Mouse (Mus musculus) embryonic facial prominence, embryonic 13.5 days (tissue): ENCODE measurements at regions not wholly inside any gene's neighbourhood (a gene's known extent, or its start where the extent isn't known, plus 50 kb on each side); places are given as distances from the start of the nearest gene placed in this dataset.

Experiments
- ATAC-seq: fragments of 200-750 bp; cut with Nextera tagmentation; 2 replicates; pipeline ENCODE4 v1.8.0; 2017; ENCODE audit warnings: low read depth; ENCODE audit not compliant: insufficient number of reproducible peaks, insufficient read depth, low FRiP score, low TSS enrichment
- H3K27ac ChIP-seq: fragments of 300-500 bp; sonication (generic); 2 replicates; pipeline ENCODE4 v1.5.1; 2015; ENCODE audit warnings: moderate library complexity, mild to moderate bottlenecking, inconsistent platforms
- H3K27me3 ChIP-seq: fragments of 300-500 bp; sonication (generic); 2 replicates; pipeline ENCODE4 v1.6.1; 2015; ENCODE audit warnings: mild to moderate bottlenecking, inconsistent platforms
- H3K36me3 ChIP-seq: fragments of 300-500 bp; sonication (generic); 2 replicates; pipeline ENCODE4 v1.6.1; 2015; ENCODE audit warnings: mild to moderate bottlenecking, inconsistent platforms
- H3K4me1 ChIP-seq: fragments of 300-500 bp; sonication (generic); 2 replicates; pipeline ENCODE4 v1.6.1; 2015; ENCODE audit warnings: inconsistent platforms
- H3K4me2 ChIP-seq: fragments of 300-500 bp; sonication (generic); 2 replicates; pipeline ENCODE4 v1.6.1; 2015; ENCODE audit warnings: moderate library complexity, mild to moderate bottlenecking, inconsistent platforms
- H3K4me3 ChIP-seq: fragments of 300-500 bp; sonication (generic); 2 replicates; pipeline ENCODE4 v1.5.1; 2015; ENCODE audit warnings: mild to moderate bottlenecking, inconsistent platforms
- H3K9ac ChIP-seq: fragments of 300-500 bp; sonication (generic); 2 replicates; pipeline ENCODE4 v1.6.1; 2015; ENCODE audit warnings: mild to moderate bottlenecking, inconsistent platforms
- H3K9me3 ChIP-seq: fragments of 300-500 bp; sonication (generic); 2 replicates; pipeline ENCODE4 v1.6.1; 2016; ENCODE audit warnings: inconsistent platforms
- WGBS: fragments of 180-500 bp; shearing (Covaris S2); methylation state at CpG from one replicate; pipeline ENCODE4 v1.1.7; 2015; ENCODE audit warnings: mixed read lengths; 5-methylcytosine and 5-hydroxymethylcytosine counted together

GRCm38 (mm10) chr4:105307356-105307755 is 150.2 kb downstream of the Plpp3 start:
- no peak for ATAC-seq
- no peak overlapping the region for H3K4me2 ChIP-seq
- WGBS = 74% methylated on average over 4 of the region's 4 CpGs

GRCm38 (mm10) chr4:105307905-105308304 is 150.8 kb downstream of the Plpp3 start:
- 84% methylated on average over 5 of the region's 5 CpGs for WGBS
- no peak overlapping the region for H3K9ac ChIP-seq
- H3K4me1 ChIP-seq = 0 out of 2 replicates have a peak, but pooled peaks cover 3% of the 10 kb centered on the region
- H3K36me3 ChIP-seq = no peaks in the 10 kb centered on the region
- no peak overlapping the region for H3K4me2 ChIP-seq
- H3K9me3 ChIP-seq = no peaks in the 10 kb centered on the region
- no peak for ATAC-seq
- H3K4me3 ChIP-seq = no peak overlapping the region
- H3K27me3 ChIP-seq = no peaks in the 10 kb centered on the region
- H3K27ac ChIP-seq = no peak overlapping the region

More at GRCm38 (mm10) chr4:105307356-105307755, 150.2 kb downstream of the Plpp3 start:
- Histone ChIP-seq H3K27ac (no peak overlapping the region), H3K9ac (no peak overlapping the region), H3K4me1 (0 out of 2 replicates have a peak, but pooled peaks cover under 1% of the 10 kb centered on the region), H3K4me3 (no peak overlapping the region), H3K27me3 (no peaks in the 10 kb centered on the region), H3K36me3 (no peaks in the 10 kb centered on the region), H3K9me3 (no peaks in the 10 kb centered on the region)

GRCm38 (mm10) chr4:105308971-105309488 is 151.9 kb downstream of the Plpp3 start:
- no peak overlapping the region for H3K9ac ChIP-seq
- H3K27ac ChIP-seq = no peak overlapping the region
- H3K36me3 ChIP-seq = no peaks in the 10 kb centered on the region
- H3K4me2 ChIP-seq = no peak overlapping the region
- no peaks in the 10 kb centered on the region for H3K9me3 ChIP-seq
- 0 out of 2 replicates have a peak, but pooled peaks cover 3% of the 10 kb centered on the region for H3K4me1 ChIP-seq
- no peaks in the 10 kb centered on the region for H3K27me3 ChIP-seq
- no peak overlapping the region for H3K4me3 ChIP-seq
- 88% methylated on average over 5 of the region's 5 CpGs for WGBS
- no peak for ATAC-seq

- no peak overlapping the region for H3K4me2 ChIP-seq
- no peaks in the 10 kb centered on the region for H3K36me3 ChIP-seq
- no peaks in the 10 kb centered on the region for H3K27me3 ChIP-seq
- H3K27ac ChIP-seq = no peak overlapping the region
- ATAC-seq = no peak
- H3K4me3 ChIP-seq = no peak overlapping the region
- no peak overlapping the region for H3K9ac ChIP-seq
- 42% methylated on average over 7 of the region's 7 CpGs for WGBS
- H3K9me3 ChIP-seq = no peaks in the 10 kb centered on the region
- 0 out of 2 replicates have a peak, but pooled peaks cover 3% of the 10 kb centered on the region for H3K4me1 ChIP-seq
These were observed 155.5 kb downstream of the Plpp3 start for GRCm38 (mm10) chr4:105312643-105313042.

GRCm38 (mm10) chr4:105313151-105313818 is 156.1 kb downstream of the Plpp3 start:
- WGBS = 80% methylated on average over 10 of the region's 10 CpGs
- Histone ChIP-seq H3K4me3 (no peak overlapping the region), H3K4me1 (0 out of 2 replicates have a peak, but pooled peaks cover 3% of the 10 kb centered on the region), H3K4me2 (no peak overlapping the region), H3K9me3 (no peaks in the 10 kb centered on the region), H3K9ac (no peak overlapping the region), H3K27ac (no peak overlapping the region), H3K27me3 (no peaks in the 10 kb centered on the region), H3K36me3 (no peaks in the 10 kb centered on the region)
- no peak for ATAC-seq

- Histone ChIP-seq H3K27ac (no peak overlapping the region), H3K27me3 (no peaks in the 10 kb centered on the region), H3K9ac (no peak overlapping the region), H3K4me2 (no peak overlapping the region), H3K4me3 (no peak overlapping the region), H3K9me3 (no peaks in the 10 kb centered on the region), H3K4me1 (0 out of 2 replicates have a peak, but pooled peaks cover 3% of the 10 kb centered on the region), H3K36me3 (no peaks in the 10 kb centered on the region)
- no peak for ATAC-seq
- 55% methylated on average over 5 of the region's 5 CpGs for WGBS
These were observed 157.9 kb downstream of the Plpp3 start for GRCm38 (mm10) chr4:105315095-105315494.

- no peaks in the 10 kb centered on the region for H3K36me3 ChIP-seq
- H3K9ac ChIP-seq = no peak overlapping the region
- 72% methylated on average over 12 of the region's 12 CpGs for WGBS
- H3K9me3 ChIP-seq = no peaks in the 10 kb centered on the region
- no peak overlapping the region for H3K4me3 ChIP-seq
- no peak overlapping the region for H3K4me2 ChIP-seq
- no peaks in the 10 kb centered on the region for H3K27me3 ChIP-seq
- 0 out of 2 replicates have a peak, but pooled peaks cover 3% of the 10 kb centered on the region for H3K4me1 ChIP-seq
- H3K27ac ChIP-seq = no peak overlapping the region
- no peak for ATAC-seq
These were observed 159.5 kb downstream of the Plpp3 start for GRCm38 (mm10) chr4:105316478-105317206.

- Histone ChIP-seq H3K4me2 (no peak overlapping the region), H3K9me3 (no peaks in the 10 kb centered on the region), H3K36me3 (no peaks in the 10 kb centered on the region), H3K4me3 (no peak overlapping the region), H3K4me1 (peaks cover 1% of the 10 kb centered on the region; the same call in 1 of the 2 replicates), H3K27me3 (no peaks in the 10 kb centered on the region), H3K9ac (no peak overlapping the region), H3K27ac (no peak overlapping the region)
- ATAC-seq = no peak
- WGBS = 80% methylated on average over 2 of the region's 2 CpGs
These were observed 161.3 kb downstream of the Plpp3 start for GRCm38 (mm10) chr4:105318421-105318820.

- Histone ChIP-seq H3K27ac (no peak overlapping the region), H3K9ac (no peak overlapping the region), H3K4me2 (no peak overlapping the region), H3K4me1 (peaks cover 9% of the 10 kb centered on the region), H3K36me3 (no peaks in the 10 kb centered on the region), H3K9me3 (no peaks in the 10 kb centered on the region), H3K4me3 (no peak overlapping the region), H3K27me3 (no peaks in the 10 kb centered on the region)
- no peak for ATAC-seq
- WGBS = 49% methylated on average over 1 of the region's 1 CpGs
These were observed 166.3 kb downstream of the Plpp3 start for GRCm38 (mm10) chr4:105323446-105323845.

GRCm38 (mm10) chr4:105326989-105327388 is 169.8 kb downstream of the Plpp3 start:
- no peaks in the 10 kb centered on the region for H3K36me3 ChIP-seq
- H3K4me1 ChIP-seq = peaks cover 13% of the 10 kb centered on the region
- ATAC-seq = no peak
- no peak overlapping the region for H3K27ac ChIP-seq
- WGBS = 56% methylated on average over 3 of the region's 3 CpGs
- no peak overlapping the region for H3K9ac ChIP-seq
- no peak overlapping the region for H3K4me2 ChIP-seq
- no peaks in the 10 kb centered on the region for H3K9me3 ChIP-seq
- H3K27me3 ChIP-seq = no peaks in the 10 kb centered on the region
- no peak overlapping the region for H3K4me3 ChIP-seq

- H3K27ac ChIP-seq = no peak overlapping the region
- no peak overlapping the region for H3K4me3 ChIP-seq
- WGBS = 84% methylated on average over 5 of the region's 5 CpGs
- H3K36me3 ChIP-seq = no peaks in the 10 kb centered on the region
- no peaks in the 10 kb centered on the region for H3K9me3 ChIP-seq
- no peak overlapping the region for H3K4me2 ChIP-seq
- H3K9ac ChIP-seq = no peak overlapping the region
- H3K27me3 ChIP-seq = no peaks in the 10 kb centered on the region
- ATAC-seq = no peak
- peaks cover 13% of the 10 kb centered on the region for H3K4me1 ChIP-seq
These were observed 170.7 kb downstream of the Plpp3 start for GRCm38 (mm10) chr4:105327711-105328471.
